Mouse (Mus musculus): ENCODE measurements around the gene Emsy. TPM values are rescaled to one million over a fixed set of nuclear protein-coding genes. Genes with fewer than 3 reads are reported as not detected.

The Emsy gene
- 10 to 100 TPM; 29.7 to 43.5 (median 36.3) TPM for total RNA-seq (2022)

DNA sequence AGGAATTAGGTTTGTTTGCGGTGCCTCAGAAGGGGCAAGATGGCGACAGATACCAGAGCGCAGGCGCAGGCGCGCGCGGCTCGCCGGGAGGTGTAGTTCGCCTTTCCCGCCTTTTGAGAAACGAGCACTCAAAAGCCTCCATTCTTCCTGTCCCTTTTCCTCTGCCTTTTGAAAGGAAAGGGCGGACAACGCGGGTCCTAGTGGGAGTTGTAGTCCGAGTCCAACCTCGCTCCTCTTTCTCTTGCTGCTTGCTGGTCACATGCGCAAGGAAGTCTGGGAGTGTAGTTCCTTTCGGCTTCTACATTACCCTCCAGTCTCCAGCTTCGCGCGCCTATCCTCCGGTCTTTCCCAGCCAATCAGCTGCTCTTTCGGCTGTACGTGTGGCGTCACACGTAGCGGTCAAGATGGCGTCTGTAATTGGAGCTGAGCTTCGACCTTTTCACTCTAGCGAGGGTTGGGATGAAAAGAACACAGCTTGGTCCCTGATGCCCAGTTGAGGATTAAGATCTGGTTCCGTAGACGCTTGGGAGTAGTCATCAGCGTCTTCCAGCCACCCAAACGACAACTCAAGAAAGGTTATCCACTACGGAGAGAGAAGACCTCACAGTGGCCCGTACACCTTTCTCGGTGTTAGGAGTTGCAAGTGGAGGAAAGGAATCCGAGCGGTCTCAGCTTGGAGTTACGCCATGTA, at the start of gene Emsy:
Emsy (minus strand) TSS at position 253 of the 691 bp plus-strand sequence.
- DNase-seq = peak; percentile 97

GRCm38 (mm10) chr7:98704276-98704675, 47.7 kb upstream of the Emsy start:
- no peak for DNase-seq

DNA sequence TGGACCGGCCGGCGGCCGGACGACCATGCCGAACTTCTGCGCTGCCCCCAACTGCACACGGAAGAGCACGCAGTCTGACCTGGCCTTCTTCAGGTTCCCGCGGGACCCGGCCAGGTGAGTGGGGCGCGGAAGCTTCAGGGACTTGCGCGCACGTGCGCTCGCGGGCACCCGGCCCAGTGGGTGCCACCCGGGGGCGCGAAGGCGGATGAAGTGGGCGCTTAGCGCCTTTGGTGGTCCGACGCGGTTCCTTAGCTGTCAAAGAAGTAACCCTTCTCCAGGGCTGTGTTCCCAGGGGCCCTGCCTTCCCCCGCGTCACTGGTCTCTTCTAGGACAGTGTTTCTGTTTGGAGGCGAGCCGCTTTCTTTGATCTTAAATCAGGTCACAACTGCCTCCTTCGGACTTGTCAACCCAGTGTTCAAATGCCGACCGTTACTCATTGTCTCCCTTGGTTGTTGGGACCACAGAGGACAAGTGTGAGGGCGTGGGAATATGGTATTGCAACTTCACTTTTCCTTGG, 46.8 kb upstream of the Emsy start:
- DNase-seq = peak; percentile 29

DNA sequence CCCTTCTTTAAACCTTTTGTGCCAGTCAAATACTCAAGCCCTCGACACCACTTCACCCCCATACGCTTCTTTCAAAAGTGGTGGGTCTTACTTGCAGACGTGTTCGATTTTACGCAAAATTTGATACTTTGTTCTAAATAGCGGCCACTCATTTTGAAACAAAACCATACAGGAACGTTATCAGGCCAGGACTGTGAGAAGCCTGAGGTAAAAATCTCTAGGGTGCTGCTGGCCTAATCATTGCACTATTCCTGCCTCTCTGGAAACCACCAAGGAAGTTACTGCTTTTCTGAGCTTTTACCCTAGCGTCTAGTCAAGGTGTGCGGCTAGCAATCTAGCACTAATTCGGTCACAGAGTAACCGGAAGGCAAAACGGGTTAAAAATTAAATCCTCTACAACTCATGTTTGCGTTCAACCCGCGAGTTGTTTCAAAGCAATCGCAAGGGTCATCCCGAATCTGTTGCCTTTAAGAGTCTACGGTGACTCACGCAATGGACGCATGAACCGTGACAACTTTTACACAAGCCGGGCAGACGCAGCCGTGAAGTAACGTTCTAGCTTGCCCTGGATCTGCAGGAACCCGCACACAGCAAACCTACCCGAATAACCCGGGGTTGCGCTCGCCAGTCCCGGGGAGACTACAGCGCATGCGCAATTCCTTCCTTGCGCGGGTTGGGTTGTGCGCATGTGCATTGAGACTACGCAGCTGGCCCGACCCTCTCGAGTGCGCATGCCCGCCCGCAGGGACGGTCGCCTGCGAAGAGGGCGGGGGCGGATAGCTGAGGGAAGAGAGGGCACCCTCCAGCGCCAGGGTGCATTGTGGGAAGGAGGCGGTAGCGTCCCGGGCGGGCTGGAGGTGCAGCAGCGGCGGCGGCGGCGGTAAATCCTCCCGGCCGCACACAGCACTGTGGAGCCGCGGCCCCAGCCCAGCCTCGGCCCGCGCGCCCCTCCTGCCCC, 46.0 kb upstream of the Emsy start, which contains the start of gene Thap12:
Thap12 (plus strand) TSS at position 821 of the 958 bp plus-strand sequence.
- peak; percentile 99 for DNase-seq

DNA sequence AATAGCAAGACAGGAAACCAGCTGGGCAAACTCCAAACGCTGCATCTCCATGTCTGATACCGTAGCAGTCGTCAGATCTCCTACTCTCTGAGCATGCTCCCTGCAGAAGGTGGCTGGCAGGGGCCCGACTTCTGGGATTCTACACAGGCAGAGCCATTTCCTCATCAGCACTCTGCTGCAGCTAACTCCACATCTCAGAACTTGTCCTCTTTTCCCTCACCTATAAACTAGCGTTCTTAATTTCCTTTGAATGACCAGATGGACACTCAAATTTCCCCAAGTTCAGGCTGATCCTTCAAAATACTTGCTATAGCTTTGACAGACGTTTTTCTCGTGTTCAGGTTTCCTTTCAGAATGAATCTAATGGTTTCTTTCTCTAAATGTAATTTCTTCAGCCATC, 45.2 kb upstream of the Emsy start:
- no peak for DNase-seq

GRCm38 (mm10) chr7:98698590-98698989, 42.0 kb upstream of the Emsy start:
- no peak for DNase-seq

DNA sequence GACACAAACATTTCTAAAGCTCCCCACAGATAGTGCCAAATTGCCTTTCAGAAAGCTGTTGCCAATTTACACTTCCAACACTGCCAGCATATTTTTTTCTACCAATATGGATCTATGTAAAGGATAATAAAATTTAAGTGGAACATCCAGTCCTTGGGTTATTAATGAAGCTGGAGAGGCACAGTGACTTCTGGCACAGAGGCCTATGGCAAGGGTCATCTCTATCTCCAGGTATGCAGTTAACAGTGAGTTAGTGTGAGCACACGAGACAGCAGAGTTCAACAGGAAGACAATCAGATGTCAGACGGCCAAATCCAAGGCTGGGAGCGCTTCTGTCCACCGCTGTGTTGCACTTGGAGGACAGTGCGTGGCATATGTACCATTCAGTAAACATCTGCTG, 41.5 kb upstream of the Emsy start:
- DNase-seq = no peak

- no peak for DNase-seq
Observed at GRCm38 (mm10) chr7:98697496-98697895, 40.9 kb upstream of the Emsy start.

GRCm38 (mm10) chr7:98694046-98694445, 37.5 kb upstream of the Emsy start:
- no peak for DNase-seq

- DNase-seq = no peak
Observed at GRCm38 (mm10) chr7:98692761-98693546, 36.4 kb upstream of the Emsy start.

GRCm38 (mm10) chr7:98690831-98691230, 34.2 kb upstream of the Emsy start:
- DNase-seq = no peak

GRCm38 (mm10) chr7:98690126-98690525, 33.5 kb upstream of the Emsy start:
- DNase-seq = no peak

- DNase-seq = no peak
Observed at GRCm38 (mm10) chr7:98685895-98686294, 29.3 kb upstream of the Emsy start.

DNA sequence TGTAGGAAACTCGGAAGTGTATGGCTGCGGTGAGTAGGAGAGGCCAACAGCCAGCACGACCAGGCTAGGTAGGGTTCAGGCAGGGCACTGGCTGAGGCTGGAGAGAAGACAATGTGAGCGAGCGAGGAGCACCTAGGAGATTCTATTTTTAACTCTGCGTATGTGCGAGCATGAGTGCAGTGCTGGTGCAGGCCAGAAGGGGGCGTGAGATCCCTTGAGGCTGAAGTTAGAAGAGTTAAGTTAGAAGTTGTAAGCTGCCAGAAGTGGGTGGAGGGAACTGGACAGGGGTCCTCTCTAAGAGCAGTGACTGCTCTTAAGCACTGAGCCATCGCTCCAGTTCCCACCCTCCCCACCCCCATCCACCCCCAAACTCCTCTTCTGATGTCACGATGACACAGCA, 26.2 kb upstream of the Emsy start:
- no peak for DNase-seq

GRCm38 (mm10) chr7:98680691-98681090, 24.1 kb upstream of the Emsy start:
- DNase-seq = no peak

DNA sequence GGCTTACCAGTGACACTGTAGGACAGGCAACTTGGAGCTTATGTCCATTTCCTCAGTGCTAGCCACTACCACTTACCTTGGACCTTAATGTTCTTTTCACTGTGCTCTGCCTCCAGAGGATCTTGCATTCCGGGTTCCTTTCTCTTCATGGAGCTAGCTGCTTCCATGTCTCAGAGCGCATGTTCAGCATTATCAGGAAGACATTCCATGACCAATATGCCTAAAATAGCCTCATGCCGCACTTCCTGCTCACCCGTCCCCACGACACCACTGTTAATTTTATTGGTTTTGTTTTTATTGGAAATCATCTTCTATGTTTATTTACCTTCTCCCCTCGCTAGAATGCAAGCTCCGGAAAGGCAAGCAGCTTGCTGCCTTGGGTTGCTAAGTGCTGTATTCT, 21.9 kb upstream of the Emsy start:
- DNase-seq = no peak

DNA sequence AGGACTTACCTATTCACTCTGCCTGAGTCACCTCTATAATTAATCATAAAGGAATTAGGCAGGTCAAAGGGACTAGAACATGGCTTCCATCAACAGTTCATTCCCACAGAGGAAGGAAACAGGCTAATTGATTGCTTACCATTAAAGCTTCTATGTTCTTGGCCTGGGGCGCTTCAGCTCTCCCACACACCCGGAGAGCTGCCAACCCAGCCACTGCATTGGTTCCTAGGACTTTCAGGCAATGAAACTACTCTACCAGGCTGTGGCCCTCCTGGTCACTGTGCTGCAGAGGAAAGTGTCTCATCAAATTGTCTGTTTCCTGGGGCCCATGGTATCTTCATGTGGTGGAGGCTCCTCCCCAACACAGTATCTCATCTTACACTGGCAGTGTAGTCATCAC, 20.9 kb upstream of the Emsy start:
- no peak for DNase-seq

GRCm38 (mm10) chr7:98674344-98674743, 17.8 kb upstream of the Emsy start:
- no peak for DNase-seq

DNA sequence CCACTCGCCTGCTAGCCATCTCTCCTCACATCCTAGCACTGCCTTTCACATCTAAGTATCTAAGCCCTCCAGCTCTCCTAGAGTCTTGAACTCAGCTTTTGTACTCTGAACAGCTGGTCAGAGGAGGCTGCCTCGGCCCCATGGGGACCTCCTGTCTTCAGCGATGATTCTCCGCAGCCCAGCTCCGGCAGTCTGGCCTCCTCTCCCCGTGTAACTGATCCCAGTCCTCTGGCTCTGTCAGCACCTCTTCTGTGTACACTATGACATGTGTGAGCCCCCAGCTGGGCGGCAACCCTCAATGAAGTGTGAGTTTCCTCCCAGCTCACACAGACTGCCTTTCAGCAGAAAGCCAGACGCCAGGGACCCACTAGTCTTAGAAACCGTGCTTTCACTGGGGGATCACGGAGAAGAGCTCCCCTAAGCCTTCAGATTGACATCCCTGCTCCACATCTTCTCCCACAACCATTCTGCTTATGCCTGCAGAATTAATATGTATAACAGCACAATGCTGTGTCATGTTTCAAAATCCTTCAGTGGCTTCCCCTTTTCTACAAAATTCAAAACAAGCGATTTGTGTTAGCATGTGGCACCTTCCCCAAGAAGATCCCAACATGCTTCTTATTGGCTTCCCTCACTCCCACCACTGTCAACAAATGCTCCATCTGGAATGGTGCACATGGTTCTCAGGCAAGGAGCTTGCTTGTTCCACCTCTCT, 15.8 kb upstream of the Emsy start:
- no peak for DNase-seq

- DNase-seq = no peak
Observed at GRCm38 (mm10) chr7:98671416-98671815, 14.8 kb upstream of the Emsy start.

GRCm38 (mm10) chr7:98670831-98671230, 14.2 kb upstream of the Emsy start:
- no peak for DNase-seq

Measured in adrenal gland, adult 8-10 months (tissue).